Mouse (Mus musculus) limb, embryonic 14.5 days (tissue): Measurements from ENCODE around the gene Stpg3. TPM values are rescaled to one million over a fixed set of nuclear protein-coding genes. Genes with fewer than 3 reads are reported as not detected.
A peak's percentile ranks its signal among the peaks of the same experiment; 100 is the strongest.

Experiments used
- ATAC-seq: fragments of 200-750 bp; cut with Nextera tagmentation; 2 replicates; pipeline ENCODE4 v1.8.0; 2017; ENCODE audit warnings: low read depth, moderate number of reproducible peaks, moderate TSS enrichment; ENCODE audit not compliant: low FRiP score
- DNase-seq: peaks from one replicate; pipeline ENCODE4 v3.0.0-alpha.2; 2015; ENCODE audit warnings: low spot score
- H3K27ac ChIP-seq: fragments of 300-500 bp; sonication (generic); replicated peaks from 2 replicates; pipeline ENCODE4 v1.5.1; 2014; ENCODE audit warnings: low read depth, mild to moderate bottlenecking, low read length, moderate library complexity, mixed read lengths
- H3K27me3 ChIP-seq: fragments of 300-500 bp; sonication (generic); 2 replicates; pipeline ENCODE4 v1.6.1; 2014; ENCODE audit warnings: low read length, mixed read lengths; ENCODE audit not compliant: control insufficient read depth, insufficient read depth
- H3K36me3 ChIP-seq: fragments of 300-500 bp; sonication (generic); 2 replicates; pipeline ENCODE4 v1.6.1; 2014; ENCODE audit warnings: mild to moderate bottlenecking, low read length, moderate library complexity, mixed read lengths; ENCODE audit not compliant: control insufficient read depth, insufficient read depth
- H3K4me1 ChIP-seq: fragments of 300-500 bp; sonication (generic); 2 replicates; pipeline ENCODE4 v1.6.1; 2014; ENCODE audit warnings: antibody characterized with exemption, low read length, mixed read lengths; ENCODE audit not compliant: control insufficient read depth, insufficient read depth
- H3K4me2 ChIP-seq: fragments of 300-500 bp; sonication (generic); replicated peaks from 2 replicates; pipeline ENCODE4 v1.6.1; 2014; ENCODE audit warnings: low read depth, mild to moderate bottlenecking, low read length, moderate library complexity; ENCODE audit not compliant: severe bottlenecking
- H3K4me3 ChIP-seq: fragments of 300-500 bp; sonication (generic); replicated peaks from 2 replicates; pipeline ENCODE4 v1.5.1; 2014; ENCODE audit warnings: low read length
- H3K9ac ChIP-seq: fragments of 300-500 bp; sonication (generic); 2 replicates; pipeline ENCODE4 v1.6.1; 2014; ENCODE audit warnings: mild to moderate bottlenecking, low read depth, low read length, moderate library complexity; ENCODE audit not compliant: severe bottlenecking
- H3K9me3 ChIP-seq: fragments of 300-500 bp; sonication (generic); 2 replicates; pipeline ENCODE4 v1.6.1; 2016; ENCODE audit warnings: low read length; ENCODE audit not compliant: control insufficient read depth
- POLR2A ChIP-seq: fragments of 200-500 bp; IDR thresholded peaks from 2 replicates; pipeline ENCODE4 v1.8.0; 2012; ENCODE audit warnings: inconsistent platforms, mild to moderate bottlenecking, moderate library complexity, borderline replicate concordance; ENCODE audit not compliant: insufficient read depth, insufficient read length; ENCODE audit errors: extremely low read depth
- WGBS: fragments of 180-500 bp; shearing (Covaris S2); extraction: QIAGEN DNeasy Blood & Tissue Kit; methylation state at CpG from one replicate; pipeline ENCODE4 v1.1.7; 2014; 5-methylcytosine and 5-hydroxymethylcytosine counted together
- polyA plus RNA-seq, 2 experiments: library from polyadenylated mRNA; depleted of rRNA in 1 of 2; stranded (reverse) in 1 of 2; unstranded in 1 of 2; fragments of >200 nt; fragmentation: Nextera tagmentation in 1 of 2; extraction: Ambion mirVana in 1 of 2; gene quantifications; 2 replicates each; pipeline versions ENCODE4 v1.2.1 to v1.2.3; 2012 to 2014

Gene Stpg3
- polyA plus RNA-seq, 2 experiments = not detected

DNA sequence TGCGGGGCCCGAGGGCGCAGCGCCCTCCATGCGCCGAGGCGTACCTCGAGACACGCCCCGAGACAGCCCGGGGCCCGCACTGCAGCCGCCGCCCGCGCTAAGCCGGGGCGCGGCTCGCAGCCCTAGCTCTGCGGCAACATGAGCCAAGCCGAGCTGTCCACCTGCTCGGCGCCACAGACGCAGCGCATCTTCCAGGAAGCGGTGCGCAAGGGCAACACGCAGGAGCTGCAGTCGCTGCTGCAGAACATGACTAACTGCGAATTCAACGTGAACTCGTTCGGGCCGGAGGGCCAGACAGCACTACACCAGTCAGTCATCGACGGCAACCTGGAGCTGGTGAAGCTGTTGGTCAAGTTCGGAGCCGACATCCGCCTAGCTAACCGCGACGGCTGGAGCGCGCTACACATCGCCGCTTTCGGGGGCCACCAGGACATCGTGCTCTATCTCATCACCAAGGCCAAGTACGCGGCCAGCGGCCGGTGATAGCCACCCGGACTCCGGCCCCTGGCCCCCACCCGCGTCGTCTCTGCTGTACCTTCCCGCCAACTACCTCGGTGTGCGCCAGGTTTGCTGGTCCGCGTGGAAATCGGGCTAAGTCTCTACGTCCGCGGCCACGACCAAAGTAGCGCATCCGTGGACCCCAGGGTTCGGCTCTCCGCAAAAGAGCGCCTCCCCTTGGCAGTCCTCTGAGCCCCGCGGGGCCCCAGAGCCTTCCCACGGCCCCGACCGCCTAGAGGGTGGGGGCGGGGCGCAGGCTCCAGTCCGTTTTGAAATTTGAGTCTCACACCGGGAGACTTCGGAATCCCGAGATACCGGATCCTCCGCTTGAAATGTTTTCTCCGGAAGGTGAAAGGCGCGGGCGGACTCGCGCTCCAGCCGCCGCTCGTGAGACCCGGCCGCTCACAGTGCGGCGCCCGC, 33.2 kb downstream of the Stpg3 start:
- Histone ChIP-seq H3K27me3 (peaks cover 58% of the 10 kb centered on the region), H3K9me3 (no peaks in the 10 kb centered on the region), H3K36me3 (no peaks in the 10 kb centered on the region), H3K4me1 (peaks cover 42% of the 10 kb centered on the region), H3K4me3 (peak overlapping the region; percentile 55), H3K27ac (no peak overlapping the region; the same call in 1 of the 2 replicates), H3K4me2 (peak overlapping the region; percentile 88), H3K9ac (peak overlapping the region; percentile 43)
- peak; percentile 13; the same call in 1 of the 2 replicates for ATAC-seq
- no peak for TF ChIP-seq POLR2A
- DNase-seq = no peak
- under 1% methylated on average over 95 of the region's 100 CpGs for WGBS

DNA sequence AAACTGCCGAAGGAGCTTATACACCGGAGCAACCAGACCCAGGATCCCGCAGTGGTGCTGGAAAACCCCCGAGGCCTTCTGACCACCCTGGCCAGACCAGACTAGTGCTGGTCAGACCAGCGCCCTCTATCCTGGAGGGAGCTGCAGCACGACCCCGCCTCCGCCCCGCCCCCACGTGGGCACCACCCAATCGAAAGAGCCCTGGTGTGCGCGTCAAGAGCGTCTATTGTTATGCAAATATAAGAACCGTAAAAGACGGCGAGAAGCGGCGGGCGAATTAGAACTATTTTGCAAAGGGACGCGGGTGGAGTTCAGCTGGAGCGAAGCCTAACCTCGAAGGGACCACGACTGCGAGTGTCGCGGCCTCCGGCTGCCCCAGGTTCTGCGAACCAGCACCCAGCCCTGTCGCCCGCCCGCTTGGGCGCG, 33.9 kb downstream of the Stpg3 start, which contains the start of gene Nrarp:
TSS of gene Nrarp (plus strand) at position 281 of the 426 bp plus-strand sequence.
- ATAC-seq (peak; percentile 86), DNase-seq (peak; percentile 79)
- Histone ChIP-seq H3K36me3 (no peaks in the 10 kb centered on the region), H3K27ac (no peak within 1 kb of the TSS; the same call in 1 of the 2 replicates), H3K4me2 (peak within 1 kb of the TSS; percentile 88), H3K4me1 (peaks cover 42% of the 10 kb centered on the region), H3K4me3 (peak within 1 kb of the TSS; percentile 55), H3K9me3 (no peaks in the 10 kb centered on the region), H3K27me3 (peaks cover 58% of the 10 kb centered on the region), H3K9ac (peak within 1 kb of the TSS; percentile 43)
- under 1% methylated on average over 29 of the region's 35 CpGs for WGBS
- TF ChIP-seq POLR2A = no peak

DNA sequence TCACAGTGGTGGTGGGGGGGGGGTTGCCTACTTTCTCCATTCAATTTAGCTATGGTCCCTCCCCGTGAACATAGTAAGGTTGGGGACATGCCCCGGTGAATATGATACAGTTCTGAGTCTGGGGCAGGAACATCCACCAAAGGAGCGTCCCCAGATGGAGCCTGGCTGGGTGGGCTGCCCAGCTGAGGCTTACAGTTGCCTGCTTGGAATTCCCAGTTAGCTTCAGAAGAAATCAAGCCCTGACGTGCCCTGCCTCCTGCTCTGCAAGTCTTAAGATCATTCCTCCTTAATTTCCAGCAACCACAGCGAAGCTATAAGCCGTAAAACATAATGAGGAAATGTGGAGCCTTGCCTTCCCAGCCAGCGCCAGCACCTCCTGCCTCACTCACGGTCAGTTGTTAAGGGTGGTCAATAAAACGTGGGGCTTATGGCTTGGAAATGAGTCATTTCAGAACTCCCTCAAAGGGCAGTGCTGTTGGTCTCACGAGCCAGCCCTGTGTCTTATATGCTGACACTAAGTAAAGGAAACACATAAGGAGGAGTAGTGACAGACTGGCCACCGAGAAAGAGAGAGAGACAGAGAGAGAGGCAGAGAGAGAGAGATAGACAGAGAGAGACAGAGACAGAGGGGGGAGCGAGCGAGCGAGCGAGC, 34.7 kb downstream of the Stpg3 start:
- WGBS = 12% methylated on average over 15 of the region's 15 CpGs
- Histone ChIP-seq H3K4me2 (peak overlapping the region; percentile 88), H3K9ac (no peak overlapping the region), H3K36me3 (no peaks in the 10 kb centered on the region), H3K9me3 (no peaks in the 10 kb centered on the region), H3K27me3 (peaks cover 51% of the 10 kb centered on the region), H3K4me3 (peak overlapping the region; percentile 55), H3K27ac (no peak overlapping the region), H3K4me1 (peaks cover 42% of the 10 kb centered on the region)
- TF ChIP-seq POLR2A = no peak
- DNase-seq (peak; percentile 23), ATAC-seq (no peak)

DNA sequence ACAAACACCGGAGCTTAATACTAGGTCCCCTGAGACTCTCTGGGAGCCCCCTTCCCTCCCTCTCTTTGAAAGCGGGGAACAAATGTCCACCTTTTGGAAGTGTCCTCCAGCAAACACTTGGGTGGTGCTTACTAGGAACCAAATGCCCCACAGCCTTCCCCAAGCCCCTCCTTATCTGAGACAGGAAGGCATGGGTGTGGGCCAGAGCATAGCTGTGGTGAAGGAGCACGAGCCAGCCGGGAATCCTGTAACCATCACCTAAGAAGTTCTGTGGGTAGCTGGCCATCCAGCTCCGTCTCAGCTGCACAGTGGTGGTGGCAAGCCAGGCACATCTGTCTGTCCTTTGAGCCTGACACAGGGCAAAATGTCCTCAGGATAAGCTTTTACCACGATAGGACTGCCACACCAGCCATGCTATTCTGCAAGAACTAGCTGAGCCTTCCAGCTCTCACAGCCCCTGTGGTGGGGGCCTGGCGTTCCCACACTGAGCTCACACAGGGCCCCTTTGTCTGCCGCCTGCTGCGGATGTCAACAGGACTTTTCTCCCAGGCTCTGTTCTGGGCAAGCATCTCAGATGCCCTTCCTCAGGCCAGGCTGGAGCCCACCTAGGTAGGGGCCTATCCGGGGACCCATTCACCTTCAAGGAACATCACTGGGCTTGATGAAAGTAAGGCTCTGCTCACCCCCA, 36.0 kb downstream of the Stpg3 start:
- no peak for TF ChIP-seq POLR2A
- Histone ChIP-seq H3K36me3 (no peaks in the 10 kb centered on the region), H3K4me2 (peak overlapping the region; percentile 15; the same call in 1 of the 2 replicates), H3K27ac (peak overlapping the region; percentile 38; the same call in 1 of the 2 replicates), H3K27me3 (peaks cover 42% of the 10 kb centered on the region), H3K4me1 (peaks cover 42% of the 10 kb centered on the region), H3K9ac (no peak overlapping the region), H3K9me3 (no peaks in the 10 kb centered on the region), H3K4me3 (no peak overlapping the region)
- DNase-seq (no peak), ATAC-seq (no peak)
- WGBS = 15% methylated on average over 10 of the region's 10 CpGs
